Mouse (Mus musculus): ENCODE results near the gene Syt6.
A peak's percentile ranks its signal among the peaks of the same experiment; 100 is the strongest.

The Syt6 gene

DNA sequence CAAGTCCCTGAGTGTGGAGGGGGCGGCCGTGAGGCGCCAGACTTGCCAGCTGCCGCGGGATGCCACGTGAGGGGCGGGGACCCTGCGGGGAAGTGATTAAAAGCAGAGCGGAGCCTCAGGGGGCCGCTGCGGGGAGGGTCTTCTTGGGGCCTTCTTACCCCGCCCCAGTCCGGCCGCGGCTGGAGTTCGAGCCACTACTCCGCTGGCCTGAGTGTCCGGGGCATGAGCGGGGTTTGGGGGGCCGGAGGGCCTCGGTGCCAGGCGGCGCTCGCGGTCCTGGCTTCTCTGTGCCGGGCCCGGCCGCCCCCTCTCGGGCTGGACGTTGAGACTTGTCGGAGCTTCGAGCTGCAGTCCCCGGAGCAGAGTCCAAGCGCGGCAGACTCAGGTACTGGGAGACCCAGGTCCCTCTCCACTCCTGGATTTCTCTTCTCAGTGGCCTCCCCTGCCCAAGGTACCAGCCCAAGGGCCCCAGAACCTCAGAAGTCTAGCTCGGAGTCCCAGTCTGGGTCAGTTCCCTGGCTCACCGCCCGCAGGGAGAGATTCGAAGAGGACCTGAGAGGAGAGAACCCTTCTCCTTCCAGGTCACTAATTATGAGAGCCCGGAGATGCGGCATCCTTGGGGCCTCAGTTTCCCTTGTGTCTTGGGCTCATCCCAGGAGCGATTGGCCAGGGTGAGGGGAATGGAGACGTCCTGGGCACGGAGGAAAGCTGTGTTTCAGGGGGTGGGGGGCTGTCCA, at the start of gene Syt6:
Syt6 (plus strand) TSS at position 76 of the 737 bp plus-strand sequence.
- DNase-seq, result peak; percentile 43 to 65

- no peak for DNase-seq
Observed at GRCm38 (mm10) chr3:103526201-103526704, 48.8 kb upstream of the Syt6 start.

GRCm38 (mm10) chr3:103526864-103527263, 48.2 kb upstream of the Syt6 start:
- no peak for DNase-seq

DNA sequence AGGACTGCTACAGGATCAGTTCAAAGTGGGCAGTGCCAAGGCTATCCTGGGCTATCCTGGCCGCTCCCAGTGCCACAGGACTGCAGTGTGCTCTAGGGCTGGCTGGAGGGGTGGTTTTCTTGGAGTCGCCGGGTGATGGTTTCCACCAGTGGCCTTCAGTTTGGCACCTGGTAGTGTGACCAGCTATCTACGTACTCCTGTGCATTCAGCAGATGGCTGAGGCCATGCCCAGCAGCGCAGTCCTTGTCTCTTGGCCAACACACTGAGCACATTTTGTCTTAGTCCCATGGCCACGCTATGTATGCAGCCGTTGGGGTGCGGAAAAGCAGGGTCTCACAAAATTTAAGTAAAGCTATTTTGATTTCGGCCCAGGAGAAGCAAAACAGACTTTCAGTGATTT, 41.0 kb upstream of the Syt6 start:
- DNase-seq, result peak; percentile 73 to 76

DNA sequence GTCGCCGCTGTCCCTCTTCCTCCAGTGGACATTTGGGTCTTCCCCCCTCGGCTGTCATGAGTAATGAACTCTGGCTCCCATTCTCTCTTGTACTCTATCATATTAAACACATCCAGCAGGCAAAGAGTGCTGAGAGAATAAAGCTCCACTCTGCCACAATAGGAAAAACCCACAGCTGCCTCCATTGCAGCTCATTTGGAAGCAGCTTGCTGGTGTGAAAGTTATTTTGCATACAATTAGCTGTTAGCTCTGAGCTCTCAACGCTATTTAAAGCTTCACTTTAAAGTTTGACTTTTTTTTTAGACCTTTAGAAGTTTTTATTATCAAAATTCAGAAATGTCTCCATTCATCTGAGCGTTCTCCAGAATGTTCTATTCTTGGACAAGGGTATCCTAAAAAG, 39.8 kb upstream of the Syt6 start:
- no peak for DNase-seq

- DNase-seq, result peak in 1 of 2 experiments; percentile 23
Observed at GRCm38 (mm10) chr3:103539148-103539547, 35.9 kb upstream of the Syt6 start.

DNA sequence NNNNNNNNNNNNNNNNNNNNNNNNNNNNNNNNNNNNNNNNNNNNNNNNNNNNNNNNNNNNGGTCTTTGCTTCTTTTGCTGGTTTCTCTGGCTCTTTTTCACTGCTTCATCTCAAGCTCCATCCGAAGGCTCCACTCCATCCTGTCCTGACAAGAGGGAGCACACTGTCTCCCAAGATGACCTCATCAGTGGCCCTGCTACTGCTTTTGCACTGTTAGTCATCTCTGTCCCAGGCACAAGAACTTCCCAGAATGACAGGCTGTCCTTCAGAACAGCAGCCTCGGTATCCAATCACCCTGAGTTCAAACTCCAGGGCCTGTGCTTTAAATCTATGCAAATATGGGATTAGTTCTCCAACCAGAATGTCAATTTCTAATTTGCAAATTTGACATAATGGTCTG, 28.9 kb upstream of the Syt6 start:
- no peak for DNase-seq

GRCm38 (mm10) chr3:103546626-103547025, 28.4 kb upstream of the Syt6 start:
- DNase-seq, result no peak

GRCm38 (mm10) chr3:103550236-103550635, 24.8 kb upstream of the Syt6 start:
- DNase-seq, result no peak

DNA sequence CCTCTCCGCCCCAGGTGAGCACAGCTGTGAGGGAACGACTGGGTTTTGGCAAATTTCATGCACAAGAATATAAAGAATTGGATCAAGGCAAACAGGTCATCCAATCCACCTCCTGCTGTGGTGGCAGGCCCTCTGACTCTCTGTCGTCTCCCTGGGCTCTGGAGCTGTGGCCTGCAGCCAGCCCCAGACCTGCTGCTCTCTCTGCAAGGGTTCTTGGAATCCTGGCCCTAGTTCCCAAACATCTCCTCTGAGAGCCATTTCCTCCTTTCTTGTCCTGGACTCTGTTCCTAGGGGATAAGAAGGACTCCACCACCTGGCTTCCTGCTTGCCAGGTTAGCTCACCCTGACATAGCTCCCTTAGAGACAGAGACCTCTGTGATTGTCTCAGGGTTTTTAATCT, 7.8 kb upstream of the Syt6 start:
- peak; percentile 73 to 75 for DNase-seq

DNA sequence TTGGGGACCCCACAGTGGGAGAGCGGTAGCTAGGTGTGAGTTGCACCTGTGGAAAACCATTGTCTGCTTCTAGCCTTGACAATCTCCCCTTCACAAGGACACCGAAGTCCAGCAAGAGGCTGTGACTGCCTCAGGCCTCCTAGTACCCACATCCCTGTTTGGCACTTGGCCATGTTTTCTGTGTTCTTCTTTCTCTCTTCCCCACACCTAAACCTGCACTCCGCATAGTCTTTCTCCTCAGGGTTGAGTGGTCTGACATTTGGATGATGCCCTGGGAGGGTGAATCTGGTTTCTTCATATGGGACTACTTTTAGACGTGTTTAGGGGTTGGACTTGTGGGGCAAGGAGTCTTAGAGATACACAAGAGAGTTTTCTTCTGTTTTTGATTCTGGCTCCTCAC, 2.5 kb upstream of the Syt6 start:
- DNase-seq, result peak; percentile 31 to 37

DNA sequence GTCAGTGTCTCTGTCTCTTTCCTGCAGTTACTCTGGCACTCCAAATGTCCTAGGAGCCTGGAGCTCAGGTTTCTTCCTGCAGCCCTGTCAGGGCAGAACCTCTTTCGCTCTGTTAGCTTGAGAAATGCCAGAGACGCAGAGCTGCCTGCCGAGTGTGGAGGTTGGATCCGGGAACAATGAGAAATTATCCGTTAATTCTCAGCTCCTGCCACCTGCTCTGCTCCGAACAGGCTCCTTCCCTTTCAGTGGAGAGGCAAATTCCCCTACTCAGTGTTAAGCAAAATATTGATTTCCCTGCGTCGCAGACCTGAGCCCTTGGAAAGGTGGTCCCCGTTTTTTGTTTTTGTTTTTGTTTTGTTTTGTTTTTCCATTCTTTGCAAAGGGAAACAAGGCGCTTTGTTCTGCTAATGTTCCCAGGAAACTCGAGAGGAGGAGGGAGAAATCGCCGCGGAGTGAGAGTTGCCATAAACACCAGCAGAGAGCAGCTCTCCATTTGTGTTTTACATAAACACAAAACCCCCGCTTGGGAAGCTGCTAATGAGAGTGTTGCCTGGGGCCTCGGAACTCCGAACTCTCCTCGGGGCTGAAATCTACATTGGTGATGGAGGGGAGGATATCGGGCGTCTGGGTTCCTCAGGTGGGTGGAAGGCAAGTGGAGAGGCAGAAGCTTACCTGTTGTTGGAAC, 1.8 kb upstream of the Syt6 start:
- peak; percentile 69 to 76 for DNase-seq

DNA sequence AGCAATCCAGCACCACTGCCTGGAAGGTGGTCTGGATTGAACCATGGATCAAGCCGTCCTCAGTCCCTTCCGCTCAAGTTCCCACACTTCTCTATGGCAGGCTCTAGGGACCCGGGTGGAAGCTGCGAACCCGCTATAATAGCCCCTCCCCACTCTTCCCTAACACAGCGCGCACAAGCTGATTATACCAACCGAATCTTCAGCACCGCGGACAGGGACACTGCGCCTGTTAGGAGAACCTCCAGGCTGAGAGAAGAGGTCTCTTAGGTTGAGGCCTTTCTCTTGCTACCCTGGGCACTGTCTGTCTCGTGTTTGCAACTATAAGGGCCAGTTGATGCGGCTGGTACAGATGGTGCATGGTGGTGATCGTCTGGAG, 1.3 kb upstream of the Syt6 start:
- DNase-seq, result peak; percentile 24 to 41

- DNase-seq, result no peak
Observed at GRCm38 (mm10) chr3:103574566-103575155, 370 bp upstream of the Syt6 start.

- peak; percentile 55 to 75 for DNase-seq
Observed at GRCm38 (mm10) chr3:103575893-103576641, 1.0 kb downstream of the Syt6 start.

DNA sequence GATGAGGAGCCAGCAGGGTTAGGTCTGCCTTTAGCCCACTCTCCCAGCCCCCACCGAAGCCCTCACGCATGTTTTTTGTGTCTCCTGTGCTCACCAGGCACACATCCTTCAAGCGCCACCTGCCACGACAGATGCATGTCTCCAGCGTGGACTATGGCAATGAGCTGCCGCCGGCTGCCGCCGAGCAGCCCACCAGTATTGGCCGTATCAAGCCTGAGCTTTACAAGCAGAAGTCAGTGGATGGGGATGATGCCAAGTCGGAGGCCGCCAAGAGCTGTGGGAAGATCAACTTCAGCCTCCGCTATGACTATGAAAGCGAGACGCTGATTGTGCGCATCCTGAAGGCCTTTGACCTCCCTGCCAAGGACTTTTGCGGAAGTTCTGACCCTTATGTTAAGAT, 12.1 kb downstream of the Syt6 start:
- DNase-seq, result no peak

GRCm38 (mm10) chr3:103587672-103588071, 12.6 kb downstream of the Syt6 start:
- DNase-seq, result no peak

DNA sequence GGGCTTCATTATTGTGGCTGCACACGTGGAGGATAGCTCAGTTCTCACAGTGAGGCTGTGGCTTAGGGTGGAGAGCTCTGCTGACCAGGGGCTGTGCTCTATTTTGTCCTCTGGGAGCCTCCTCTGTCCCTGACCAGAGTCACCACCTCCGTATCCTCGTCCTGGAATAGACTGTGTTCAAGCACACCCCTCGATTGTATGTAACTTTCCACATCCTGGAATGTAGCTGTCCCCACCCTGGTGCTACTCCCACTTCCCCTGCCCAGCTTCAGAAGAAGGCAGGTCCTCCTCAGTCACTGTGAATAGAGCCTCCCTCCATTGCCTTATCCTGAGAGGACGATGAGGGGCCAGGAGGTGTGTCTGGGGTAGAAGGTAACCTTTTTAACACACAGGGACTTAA, 14.6 kb downstream of the Syt6 start:
- no peak for DNase-seq

DNA sequence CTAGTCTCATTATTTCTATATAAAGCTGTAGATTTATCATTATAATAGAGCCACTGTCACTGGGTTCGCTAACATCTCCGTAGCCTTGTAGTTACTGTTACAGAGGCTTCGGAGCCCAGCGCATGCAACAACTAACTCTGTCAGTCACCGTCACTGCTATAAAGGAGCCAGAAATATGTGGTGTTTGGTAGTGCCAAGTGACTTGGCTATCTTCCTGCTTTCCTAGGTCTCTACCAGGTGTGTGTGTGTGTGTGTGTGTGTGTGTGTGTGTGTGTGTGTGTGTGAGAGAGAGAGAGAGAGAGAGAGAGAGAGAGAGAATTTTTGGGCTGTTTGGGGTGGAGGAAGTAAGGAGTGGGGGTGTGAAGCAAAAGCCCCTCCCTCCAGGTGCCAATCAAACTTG, 17.6 kb downstream of the Syt6 start:
- no peak for DNase-seq

DNA sequence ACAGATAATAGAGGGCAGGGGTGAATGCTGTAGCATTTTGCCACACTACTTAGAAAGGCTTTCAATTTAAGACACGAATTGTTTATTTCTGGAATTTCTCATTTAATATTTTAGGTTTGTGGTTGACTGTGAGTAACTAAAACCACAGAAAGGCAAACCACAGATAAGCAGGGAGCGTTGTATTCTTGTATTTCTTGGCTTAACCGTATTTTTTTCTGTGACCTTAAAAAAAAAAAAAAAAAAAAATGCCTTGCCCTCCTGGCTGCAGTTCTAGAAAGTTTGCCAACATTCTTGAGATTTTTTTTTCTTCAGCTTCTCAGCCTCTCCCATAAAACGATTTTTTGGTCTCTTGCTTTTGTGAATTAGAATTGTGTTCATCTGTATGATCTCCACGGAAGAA, 18.6 kb downstream of the Syt6 start:
- DNase-seq, result no peak

- no peak for DNase-seq
Observed at GRCm38 (mm10) chr3:103595271-103595810, 20.3 kb downstream of the Syt6 start.

DNA sequence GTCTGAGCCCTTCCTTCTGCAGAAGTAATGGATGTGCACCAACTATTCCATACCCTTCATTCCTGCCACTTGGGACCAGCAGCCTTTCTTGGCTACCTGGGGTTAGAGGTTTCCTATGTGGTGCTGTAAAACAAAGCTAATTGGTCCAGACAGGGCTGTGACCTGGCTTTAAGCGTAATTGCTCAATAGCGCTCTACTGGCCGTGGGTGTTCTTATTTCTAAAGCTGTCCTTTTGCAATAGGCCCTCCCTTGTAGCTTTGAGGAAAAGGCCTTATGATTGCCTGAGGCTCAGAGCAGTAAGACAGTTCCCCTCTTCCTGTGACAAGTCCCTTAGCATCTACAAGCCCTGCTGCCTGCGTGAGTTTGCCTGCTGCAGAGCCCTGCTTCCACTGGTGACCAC, 22.6 kb downstream of the Syt6 start:
- DNase-seq, result no peak

DNA sequence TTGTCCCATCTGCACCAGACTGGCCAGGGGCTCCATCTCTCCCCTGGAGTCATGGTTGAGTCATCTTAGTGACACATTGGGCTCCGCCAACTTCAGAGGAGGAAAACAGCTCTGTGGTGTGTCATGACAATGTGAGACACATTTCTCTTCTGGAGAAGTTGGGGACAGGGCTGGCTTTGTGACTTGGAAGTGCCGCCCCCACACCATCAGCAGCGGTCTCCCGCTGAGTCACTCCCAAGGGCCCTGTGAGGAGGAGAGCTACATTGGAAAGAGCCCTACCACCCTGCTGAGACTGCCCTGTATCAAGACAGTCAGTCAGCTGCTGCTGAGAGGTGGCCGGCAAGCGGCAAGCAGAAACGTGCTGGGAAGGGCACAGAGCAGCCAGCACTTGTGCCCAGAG, 26.0 kb downstream of the Syt6 start:
- DNase-seq, result no peak
